ENCODE assay signal across 8 mouse cellular contexts in the genomic region with DNA sequence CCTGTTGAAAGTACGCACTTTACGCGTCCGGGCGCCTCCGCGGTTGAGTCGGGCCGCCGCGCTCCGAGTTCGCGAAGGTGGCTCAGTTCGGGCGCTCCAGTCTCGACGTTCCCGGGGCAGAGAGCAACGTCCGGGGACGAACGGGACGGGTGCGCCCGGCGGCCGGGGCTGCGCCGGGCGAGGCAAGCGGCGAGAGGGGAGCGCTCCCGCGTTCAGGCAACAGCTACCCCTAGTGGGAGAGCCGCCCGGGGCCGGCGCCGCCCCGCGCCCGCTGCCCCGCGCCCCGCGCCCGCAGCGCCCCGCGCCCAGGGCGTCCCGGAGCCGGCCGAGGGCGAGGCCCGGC. TPM values are rescaled to one million over a fixed set of nuclear protein-coding genes. Genes with fewer than 3 reads are reported as not detected.
DNase-seq lines count a peak whose midpoint lies in the region; ATAC-seq lines count a peak whose summit lies in the region.

No protein-coding gene starts in this region.

- H3K27me3 ChIP-seq in heart, embryonic 16.5 days (ENCODE audit: control insufficient read depth, insufficient read depth, low read length), result peaks cover 93% of the 10 kb centered on the region
- peaks cover 100% of the 10 kb centered on the region for H3K27me3 ChIP-seq in midbrain, embryonic 10.5 days (ENCODE audit: low read depth, poor library complexity, severe bottlenecking)

- intact Hi-C loops in left cerebral cortex, postnatal 14 days (cut with DNase I), result no loop called here

- H3K9me3 ChIP-seq in heart, embryonic 16.5 days (replicated peaks; ENCODE audit: control insufficient read depth, low read length), result no peaks in the 10 kb centered on the region
- H3K9me3 ChIP-seq in midbrain, embryonic 10.5 days (replicated peaks), result no peaks in the 10 kb centered on the region

- DNase-seq in thymus, postnatal 4 days, result peak; percentile 27
- no peak for DNase-seq in thymus, postnatal 36 days
- peak; percentile 56 to 82 for DNase-seq in kidney, postnatal 25 days
- DNase-seq in midbrain, embryonic 10.5 days (ENCODE audit: low spot score), result peak; percentile 52
- DNase-seq in left cerebral cortex, postnatal 14 days (ENCODE audit: low spot score in 2 of 2), result no peak
- DNase-seq in layer of hippocampus, adult 9-11 months, result no peak

- H3K36me3 ChIP-seq in heart, embryonic 16.5 days (ENCODE audit: control insufficient read depth, insufficient read depth), result no peaks in the 10 kb centered on the region
- no peaks in the 10 kb centered on the region for H3K36me3 ChIP-seq in midbrain, embryonic 10.5 days

- ATAC-seq in heart, embryonic 16.5 days (replicated peaks; ENCODE audit: extremely low read depth, insufficient read depth, low FRiP score), result no peak
- ATAC-seq in CD4-positive, CD25-positive, alpha-beta regulatory T cell, adult 4 months, result no peak

- peak overlapping the region; percentile 46 for H3K4me3 ChIP-seq in heart, embryonic 16.5 days (ENCODE audit: low read length)
- H3K4me3 ChIP-seq in midbrain, embryonic 10.5 days, result peak overlapping the region; percentile 52

- 1% methylated on average over 46 of the region's 58 CpGs for WGBS in heart, embryonic 16.5 days
- under 1% methylated on average over 41 of the region's 58 CpGs for WGBS in midbrain, embryonic 10.5 days

- H3K9ac ChIP-seq in heart, embryonic 16.5 days (ENCODE audit: low read length), result no peak overlapping the region

- H3K4me2 ChIP-seq in heart, embryonic 16.5 days (ENCODE audit: low read depth, low read length), result peak overlapping the region; percentile 59; the same call in 1 of the 2 replicates

- no peak overlapping the region for H3K27ac ChIP-seq in heart, embryonic 16.5 days (ENCODE audit: low read length)
- no peak overlapping the region; the same call in 1 of the 2 replicates for H3K27ac ChIP-seq in midbrain, embryonic 10.5 days (replicated peaks)

- H3K4me1 ChIP-seq in heart, embryonic 16.5 days (ENCODE audit: control insufficient read depth, insufficient read depth, low read length), result peaks cover 3% of the 10 kb centered on the region; the same call in 1 of the 2 replicates
- H3K4me1 ChIP-seq in midbrain, embryonic 10.5 days, result peaks cover 36% of the 10 kb centered on the region

RNA-seq across cellular contexts. Expression of a gene that starts 0.9 kb away (rescaled TPM):
- 0.07 and 0.09 TPM in 2 replicates for polyA plus RNA-seq in heart, embryonic 16.5 days (2015; fragmentation: Nextera tagmentation; extraction: Ambion mirVana)
- 0.78 and 0.85 TPM in 2 replicates for polyA plus RNA-seq in midbrain, embryonic 10.5 days (2016; fragmentation: Nextera tagmentation; extraction: Ambion mirVana)
- 1 to 10 TPM; 1.2 to 4.1 TPM for total RNA-seq in left cerebral cortex, postnatal 14 days (2021)
- polyA plus RNA-seq in CD4-positive, CD25-positive, alpha-beta regulatory T cell, adult 4 months (2017; shearing (Covaris generic)), result not detected

Comparison
In these comparisons a context has a peak if more than half of its experiments do, and no peak if none do; other contexts are left out.
1. DNase-seq: peak in thymus, postnatal 4 days (single experiment), kidney, postnatal 25 days (2 of 2) and midbrain, embryonic 10.5 days (single experiment); none in thymus, postnatal 36 days (0 of 2), left cerebral cortex, postnatal 14 days (0 of 2) and layer of hippocampus, adult 9-11 months (single experiment).